Mouse (Mus musculus) cerebellum, adult 18-20 months (tissue): ENCODE measurements around the gene Zfp148.

ENCODE experiments used
- DNase-seq, 2 experiments: peaks; one replicate each; pipeline ENCODE4 v3.0.0; 2021

The Zfp148 gene

DNA sequence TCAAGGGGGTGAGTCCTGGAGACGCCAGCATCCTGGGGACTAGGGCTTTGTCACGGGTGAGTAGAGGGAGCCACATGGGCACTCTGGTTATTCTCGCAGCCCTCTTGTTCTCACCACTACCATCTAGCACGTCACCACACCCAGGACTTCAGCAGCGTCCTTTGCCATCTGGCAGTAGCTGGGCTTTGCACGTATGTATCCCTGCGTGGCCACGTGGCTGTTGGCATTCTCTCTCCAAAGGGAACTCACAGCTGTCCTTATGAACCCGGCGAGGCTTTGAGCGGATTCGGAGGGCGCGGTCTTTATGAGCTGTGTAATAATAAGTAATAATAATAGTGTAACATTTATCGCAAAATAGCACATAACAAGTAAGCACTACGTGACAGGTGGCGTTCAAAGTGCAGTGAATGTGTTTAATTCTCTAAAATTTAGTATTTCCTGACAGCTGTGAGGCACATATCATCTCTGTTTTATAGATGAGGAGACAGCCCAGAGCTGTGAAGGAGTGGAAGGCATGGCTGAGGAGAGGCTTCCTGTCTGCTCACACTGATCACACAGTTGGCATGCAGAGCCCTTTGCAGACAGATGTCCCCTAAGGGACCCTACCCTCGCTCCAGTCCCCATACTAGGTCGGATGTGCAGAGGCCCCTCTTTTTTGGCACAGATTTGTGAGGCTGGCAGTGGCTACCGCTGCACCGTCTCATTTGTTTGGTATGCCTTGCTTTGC lies 157.0 kb downstream of the Zfp148 start:
- DNase-seq: no peak

DNA sequence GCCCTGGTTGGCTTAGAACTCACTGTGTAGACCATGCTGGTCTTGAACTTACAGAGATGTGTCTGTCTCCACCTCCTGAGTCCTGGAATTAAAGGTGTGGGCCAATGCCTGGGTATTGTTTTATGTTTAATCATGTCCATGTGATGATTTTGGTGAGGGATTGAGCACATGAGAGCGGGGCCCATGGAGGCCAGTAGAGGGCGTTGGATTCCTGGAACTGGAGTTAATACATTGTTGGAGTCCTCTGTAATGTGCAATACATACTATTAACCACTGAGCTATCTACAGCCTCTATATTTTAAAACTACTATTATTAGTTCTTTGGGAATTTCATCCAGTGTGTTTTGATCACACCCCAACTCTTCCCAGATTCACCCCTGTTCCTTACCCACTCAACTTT lies 163.7 kb downstream of the Zfp148 start:
- no peak for DNase-seq

GRCm38 (mm10) chr16:33545530-33545929 lies 164.9 kb downstream of the Zfp148 start:
- DNase-seq: no peak

DNA sequence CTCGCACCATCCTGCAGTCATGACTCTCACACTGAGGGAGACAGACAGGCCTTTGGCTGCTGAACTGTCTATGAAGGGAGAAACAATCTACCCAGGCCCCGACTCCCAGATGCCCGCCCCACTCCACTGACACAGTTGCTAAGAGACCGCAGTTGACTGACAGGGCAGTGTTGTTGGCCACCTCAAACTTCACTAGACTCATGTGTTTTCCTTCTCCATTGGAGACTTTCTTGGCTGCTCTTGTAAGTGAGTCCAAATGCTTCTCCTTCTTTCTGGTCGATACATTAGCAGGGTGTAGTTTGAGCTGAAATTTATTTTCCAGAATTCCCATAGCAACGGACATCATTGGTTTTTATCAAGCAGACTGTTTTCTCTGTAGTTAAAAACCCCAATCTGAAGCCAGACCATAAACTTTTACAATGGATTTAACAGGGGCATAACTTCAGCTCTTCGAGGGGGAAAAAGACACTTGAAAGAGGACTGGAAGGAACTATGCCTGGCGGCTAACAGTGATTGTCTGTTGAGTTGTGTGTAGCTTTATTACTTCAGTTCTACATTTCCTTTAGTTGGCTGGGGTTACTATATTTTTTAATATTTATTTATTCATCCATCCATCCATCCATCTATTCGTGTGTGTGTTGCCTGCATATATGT lies 173.2 kb downstream of the Zfp148 start:
- DNase-seq: no peak
